Mouse (Mus musculus): ENCODE data around the gene Reep3. TPM values are rescaled to one million over a fixed set of nuclear protein-coding genes. Genes with fewer than 3 reads are reported as not detected.

Gene Reep3
- polyA plus RNA-seq, 1 experiment from 2014 or later, result 54.9 TPM

DNA sequence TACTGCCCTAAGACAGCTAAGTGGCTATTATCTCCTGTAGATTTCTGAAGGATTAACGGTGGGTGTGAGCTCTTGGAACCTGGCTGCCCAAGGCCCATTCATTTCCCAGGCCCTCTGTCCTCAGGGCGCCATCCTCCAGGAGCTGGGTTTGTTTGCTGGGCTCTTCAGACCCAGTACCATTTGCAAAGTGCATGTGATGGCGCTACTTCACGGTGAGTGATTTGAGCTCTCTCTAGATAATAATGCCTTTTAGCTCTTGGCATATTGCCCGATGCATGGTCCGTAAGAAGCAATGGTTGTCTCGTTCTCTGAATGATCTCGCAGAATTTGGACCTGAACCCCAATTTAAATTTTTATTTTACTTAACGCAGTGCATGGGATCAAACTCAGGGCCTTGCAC is 11.4 kb upstream of the Reep3 start:
- Histone ChIP-seq H3K36me3 (peaks cover 8% of the 10 kb centered on the region), H3K4me2 (no peak overlapping the region), H3K9me3 (no peaks in the 10 kb centered on the region), H3K27ac (no peak overlapping the region), H3K9ac (no peak overlapping the region), H3K4me3 (no peak overlapping the region), H3K27me3 (no peaks in the 10 kb centered on the region), H3K4me1 (peaks cover 58% of the 10 kb centered on the region)
- WGBS, result 69% methylated on average over 9 of the region's 9 CpGs
- no peak for ATAC-seq (ENCODE audit: insufficient number of reproducible peaks, low FRiP score, low TSS enrichment, low read depth)

- 72% methylated on average over 9 of the region's 9 CpGs for WGBS
- H3K4me2 ChIP-seq, result no peak overlapping the region
Observed at GRCm38 (mm10) chr10:67107017-67107761, 10.4 kb upstream of the Reep3 start.

DNA sequence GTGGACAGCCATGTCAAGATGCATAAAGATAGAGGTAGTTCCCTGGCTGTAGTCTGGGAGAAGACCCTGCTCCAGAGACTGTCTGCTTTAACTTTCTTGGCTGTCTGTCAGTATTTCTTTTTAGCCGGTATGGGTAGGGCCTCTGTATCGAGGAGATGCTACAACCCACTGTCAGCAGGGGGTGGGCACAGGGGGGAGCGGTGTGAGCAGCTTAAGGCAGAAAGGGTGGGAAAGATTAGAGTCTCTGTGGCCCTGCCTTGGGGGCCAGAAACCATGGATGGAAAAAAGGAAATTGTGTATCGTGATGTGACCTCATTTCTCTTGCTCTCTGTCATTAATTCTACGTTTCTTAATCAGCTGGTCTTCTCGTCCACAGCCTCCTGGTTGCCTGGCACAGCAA is 9.7 kb upstream of the Reep3 start:
- H3K9ac ChIP-seq, result no peak overlapping the region
- H3K4me3 ChIP-seq, result no peak overlapping the region
- H3K9me3 ChIP-seq, result no peaks in the 10 kb centered on the region
- no peak overlapping the region for H3K27ac ChIP-seq
- WGBS, result 62% methylated on average over 6 of the region's 6 CpGs
- H3K4me2 ChIP-seq, result no peak overlapping the region
- peaks cover 8% of the 10 kb centered on the region for H3K36me3 ChIP-seq
- no peak for ATAC-seq (ENCODE audit: insufficient number of reproducible peaks, low FRiP score, low TSS enrichment, low read depth)
- H3K4me1 ChIP-seq, result peaks cover 60% of the 10 kb centered on the region
- H3K27me3 ChIP-seq, result no peaks in the 10 kb centered on the region

More at GRCm38 (mm10) chr10:67107017-67107761, 10.4 kb upstream of the Reep3 start:
- Histone ChIP-seq H3K36me3 (peaks cover 8% of the 10 kb centered on the region), H3K9me3 (no peaks in the 10 kb centered on the region), H3K27me3 (no peaks in the 10 kb centered on the region), H3K9ac (no peak overlapping the region), H3K4me1 (peaks cover 65% of the 10 kb centered on the region), H3K27ac (no peak overlapping the region), H3K4me3 (no peak overlapping the region)
- ATAC-seq (ENCODE audit: insufficient number of reproducible peaks, low FRiP score, low TSS enrichment, low read depth), result no peak

GRCm38 (mm10) chr10:67105331-67106217 is 8.8 kb upstream of the Reep3 start:
- Histone ChIP-seq H3K27ac (no peak overlapping the region), H3K27me3 (no peaks in the 10 kb centered on the region), H3K36me3 (peaks cover 8% of the 10 kb centered on the region), H3K9me3 (no peaks in the 10 kb centered on the region), H3K4me2 (no peak overlapping the region), H3K4me3 (no peak overlapping the region), H3K9ac (no peak overlapping the region), H3K4me1 (peaks cover 55% of the 10 kb centered on the region)
- ATAC-seq (ENCODE audit: insufficient number of reproducible peaks, low FRiP score, low TSS enrichment, low read depth), result no peak
- 73% methylated on average over 19 of the region's 19 CpGs for WGBS

GRCm38 (mm10) chr10:67104543-67104942 is 7.8 kb upstream of the Reep3 start:
- Histone ChIP-seq H3K9me3 (no peaks in the 10 kb centered on the region), H3K27me3 (no peaks in the 10 kb centered on the region), H3K4me1 (peaks cover 50% of the 10 kb centered on the region), H3K36me3 (peaks cover 8% of the 10 kb centered on the region), H3K27ac (no peak overlapping the region), H3K9ac (no peak overlapping the region), H3K4me3 (no peak overlapping the region), H3K4me2 (no peak overlapping the region)
- WGBS, result 30% methylated on average over 9 of the region's 9 CpGs
- ATAC-seq (ENCODE audit: insufficient number of reproducible peaks, low FRiP score, low TSS enrichment, low read depth), result no peak

DNA sequence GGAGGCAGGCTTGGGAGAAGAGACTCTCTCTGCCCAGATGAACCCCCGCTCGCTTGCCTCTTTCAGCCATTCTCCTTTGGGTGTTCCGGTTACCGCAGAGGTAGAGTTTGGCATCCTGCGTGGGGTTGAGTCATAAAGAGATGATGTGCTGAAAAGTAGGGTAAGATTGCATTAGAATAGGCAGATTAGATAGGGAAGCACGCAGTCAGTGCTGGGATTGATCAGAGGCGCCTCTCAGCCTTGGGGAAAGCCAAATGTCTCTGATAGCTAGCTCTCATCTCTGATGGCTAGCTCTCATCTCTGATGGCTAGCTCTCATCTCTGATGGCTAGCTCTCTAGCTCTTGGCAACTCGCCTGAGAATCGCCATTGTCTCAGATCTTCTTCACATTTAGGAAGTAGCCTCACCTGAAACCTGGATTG is 4.1 kb upstream of the Reep3 start:
- Histone ChIP-seq H3K4me1 (peaks cover 61% of the 10 kb centered on the region), H3K27ac (no peak overlapping the region), H3K9me3 (no peaks in the 10 kb centered on the region), H3K9ac (no peak overlapping the region), H3K27me3 (no peaks in the 10 kb centered on the region), H3K4me2 (no peak overlapping the region), H3K4me3 (no peak overlapping the region), H3K36me3 (no peaks in the 10 kb centered on the region)
- no peak for ATAC-seq (ENCODE audit: insufficient number of reproducible peaks, low FRiP score, low TSS enrichment, low read depth)
- WGBS, result 78% methylated on average over 9 of the region's 9 CpGs

- no peaks in the 10 kb centered on the region for H3K36me3 ChIP-seq
- no peaks in the 10 kb centered on the region for H3K9me3 ChIP-seq
- no peak overlapping the region for H3K4me2 ChIP-seq
- no peak overlapping the region for H3K9ac ChIP-seq
- no peak overlapping the region for H3K4me3 ChIP-seq
- 66% methylated on average over 7 of the region's 7 CpGs for WGBS
- no peak overlapping the region for H3K27ac ChIP-seq
- ATAC-seq (ENCODE audit: insufficient number of reproducible peaks, low FRiP score, low TSS enrichment, low read depth), result no peak
- H3K4me1 ChIP-seq, result peaks cover 55% of the 10 kb centered on the region
- no peaks in the 10 kb centered on the region for H3K27me3 ChIP-seq
Observed at GRCm38 (mm10) chr10:67100011-67100661, 3.4 kb upstream of the Reep3 start.

DNA sequence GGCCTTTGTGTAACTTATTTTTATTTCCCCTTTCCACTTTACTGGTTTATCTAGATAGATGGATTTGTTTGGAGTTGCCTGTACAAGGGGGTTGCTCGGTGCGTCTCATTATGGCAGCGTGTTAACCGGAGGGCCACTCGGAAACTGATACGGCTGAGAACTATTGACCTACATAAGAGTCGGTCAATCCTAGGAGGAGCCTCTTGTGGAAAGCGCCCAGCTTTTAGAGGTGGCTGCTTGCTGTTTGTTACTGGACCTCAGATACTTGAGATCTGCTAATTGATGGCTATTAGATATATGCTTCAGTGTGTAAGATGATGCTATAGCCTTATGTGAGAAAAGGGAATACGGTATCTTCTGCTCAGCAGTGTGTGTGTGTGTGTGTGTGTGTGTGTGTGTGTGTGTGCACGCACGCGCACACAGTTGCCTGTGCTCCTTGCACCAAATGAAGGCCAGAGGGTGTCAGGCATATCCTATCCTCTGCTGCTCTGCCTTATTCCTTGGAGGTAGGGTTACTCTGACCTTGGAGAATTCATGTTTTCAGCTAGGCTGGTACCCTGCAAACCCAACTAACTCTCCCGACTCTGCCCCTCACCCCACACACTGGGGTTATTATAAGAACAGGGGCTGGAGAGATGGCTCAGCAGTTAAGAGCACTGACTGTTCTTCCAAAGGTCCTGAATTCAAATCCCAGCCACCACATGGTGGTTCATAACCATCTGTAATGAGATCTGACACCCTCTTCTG is 2.6 kb upstream of the Reep3 start:
- 73% methylated on average over 13 of the region's 13 CpGs for WGBS
- ATAC-seq (ENCODE audit: insufficient number of reproducible peaks, low FRiP score, low TSS enrichment, low read depth), result no peak
- Histone ChIP-seq H3K4me3 (no peak overlapping the region), H3K9me3 (no peaks in the 10 kb centered on the region), H3K4me2 (no peak overlapping the region), H3K4me1 (peaks cover 49% of the 10 kb centered on the region), H3K27me3 (no peaks in the 10 kb centered on the region), H3K36me3 (no peaks in the 10 kb centered on the region), H3K9ac (no peak overlapping the region), H3K27ac (no peak overlapping the region)

DNA sequence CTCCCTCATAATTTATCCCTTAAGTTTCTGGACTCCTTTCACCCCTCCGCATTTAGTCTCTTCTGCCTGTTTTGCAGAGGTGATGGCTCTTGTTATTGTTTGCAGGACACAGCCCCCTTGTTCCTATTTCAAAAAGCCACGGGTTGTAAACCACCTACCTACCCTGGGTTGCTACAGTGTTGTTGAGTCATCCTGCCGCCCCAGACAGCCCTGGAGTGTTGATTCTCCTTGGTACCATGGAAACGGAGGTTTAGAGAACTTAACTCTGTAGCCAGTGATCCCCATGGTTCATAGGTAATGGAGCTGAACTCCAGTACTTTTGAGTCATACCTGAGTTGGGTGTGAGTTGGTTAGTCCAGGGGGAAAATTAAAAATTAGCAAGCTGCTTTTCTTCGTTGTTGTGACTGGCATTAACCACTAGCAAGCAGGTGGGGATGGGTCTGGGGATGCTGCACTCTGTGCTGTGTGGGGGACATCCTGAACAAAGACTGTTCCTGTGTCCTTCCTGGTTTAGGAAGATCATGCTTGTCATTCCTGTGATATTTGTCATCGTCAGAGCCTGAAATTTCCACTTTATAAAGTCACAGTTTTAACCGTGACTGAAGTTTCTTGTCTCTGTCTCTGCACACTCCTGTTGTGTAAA is 1.8 kb upstream of the Reep3 start:
- Histone ChIP-seq H3K4me1 (peaks cover 41% of the 10 kb centered on the region), H3K4me3 (peak overlapping the region; percentile 89)
- 25% methylated on average over 7 of the region's 7 CpGs for WGBS

DNA sequence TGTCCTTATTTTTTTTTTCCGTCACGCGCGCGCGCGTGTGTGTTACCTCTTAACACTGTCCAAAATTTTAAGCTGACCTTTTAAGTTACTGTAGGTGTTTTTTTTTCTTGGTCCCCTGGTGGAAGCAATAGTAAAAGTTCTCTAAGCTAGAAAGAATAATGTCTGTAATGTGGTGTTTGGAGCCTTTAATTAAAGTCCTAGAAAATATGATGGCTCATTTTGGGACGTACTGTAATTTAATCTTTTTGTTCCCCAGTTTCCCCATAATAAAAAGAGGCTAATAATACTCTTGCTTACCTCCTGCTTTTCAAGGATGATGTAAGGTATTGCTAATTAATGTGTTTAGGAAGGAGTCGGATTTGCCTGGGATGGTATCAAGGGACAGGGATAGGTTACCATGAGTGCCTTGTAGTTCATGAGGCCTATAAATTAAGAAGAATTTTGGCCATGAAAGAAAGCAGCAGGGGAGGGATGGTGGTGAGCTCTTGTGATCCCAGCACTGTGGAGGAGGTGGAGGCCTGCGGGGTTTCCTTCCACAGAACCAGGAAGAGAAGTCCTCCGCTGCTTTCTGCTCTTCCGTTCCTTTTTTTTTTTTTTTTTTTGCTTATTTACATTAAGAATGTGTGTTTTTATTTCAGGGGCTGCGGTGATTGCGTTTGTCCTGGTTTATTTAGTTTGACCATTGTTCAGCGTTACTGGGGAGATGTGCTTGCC is 849 bp upstream of the Reep3 start:
- Histone ChIP-seq H3K36me3 (0 out of 2 replicates have a peak, but pooled peaks cover under 1% of the 10 kb centered on the region), H3K4me3 (peak overlapping the region; percentile 89), H3K9ac (peak overlapping the region; percentile 98), H3K27ac (peak overlapping the region; percentile 98), H3K9me3 (no peaks in the 10 kb centered on the region), H3K4me1 (peaks cover 34% of the 10 kb centered on the region), H3K27me3 (no peaks in the 10 kb centered on the region), H3K4me2 (peak overlapping the region; percentile 67)
- ATAC-seq (ENCODE audit: insufficient number of reproducible peaks, low FRiP score, low TSS enrichment, low read depth), result no peak
- WGBS, result 3% methylated on average over 15 of the region's 15 CpGs

More for the DNA sequence above, 1.8 kb upstream of the Reep3 start:
- H3K4me2 ChIP-seq, result peak overlapping the region; percentile 67
- H3K36me3 ChIP-seq, result no peaks in the 10 kb centered on the region
- H3K27ac ChIP-seq, result no peak overlapping the region
- H3K9ac ChIP-seq, result no peak overlapping the region
- no peaks in the 10 kb centered on the region for H3K27me3 ChIP-seq
- H3K9me3 ChIP-seq, result no peaks in the 10 kb centered on the region
- no peak for ATAC-seq (ENCODE audit: insufficient number of reproducible peaks, low FRiP score, low TSS enrichment, low read depth)
